Mouse (Mus musculus) heart, adult 2 months (tissue): ENCODE data around the gene Nop9.

Experiments used
- CTCF ChIP-seq: fragments of 200-600 bp; IDR thresholded peaks from 2 replicates; pipeline ENCODE4 v1.8.1; 2022; ENCODE audit warnings: antibody characterized with exemption, mild to moderate bottlenecking, moderate library complexity
- EP300 ChIP-seq: fragments of 200-500 bp; IDR thresholded peaks from 2 replicates; pipeline ENCODE4 v1.6.1; 2011; ENCODE audit warnings: low read depth, low read length, control low read depth; ENCODE audit not compliant: insufficient read depth
- POLR2A ChIP-seq: fragments of 200-500 bp; IDR thresholded peaks from 2 replicates; pipeline ENCODE4 v1.6.1; 2011; ENCODE audit warnings: mild to moderate bottlenecking, low read depth, low read length, control low read depth; ENCODE audit not compliant: insufficient read depth

- TF ChIP-seq CTCF = no peak
- no peak for TF ChIP-seq POLR2A
- TF ChIP-seq EP300 = no peak
Observed at GRCm38 (mm10) chr14:55723433-55723832, 22.1 kb upstream of the Nop9 start.
